Mouse (Mus musculus) spleen, adult 18-20 months (tissue): ENCODE data around the gene Rpl19.

Experiments
- DNase-seq, 2 experiments: peaks; one replicate each; pipeline ENCODE4 v3.0.0; 2022; ENCODE audit warnings: mixed read lengths in 2 of 2

Gene Rpl19

DNA sequence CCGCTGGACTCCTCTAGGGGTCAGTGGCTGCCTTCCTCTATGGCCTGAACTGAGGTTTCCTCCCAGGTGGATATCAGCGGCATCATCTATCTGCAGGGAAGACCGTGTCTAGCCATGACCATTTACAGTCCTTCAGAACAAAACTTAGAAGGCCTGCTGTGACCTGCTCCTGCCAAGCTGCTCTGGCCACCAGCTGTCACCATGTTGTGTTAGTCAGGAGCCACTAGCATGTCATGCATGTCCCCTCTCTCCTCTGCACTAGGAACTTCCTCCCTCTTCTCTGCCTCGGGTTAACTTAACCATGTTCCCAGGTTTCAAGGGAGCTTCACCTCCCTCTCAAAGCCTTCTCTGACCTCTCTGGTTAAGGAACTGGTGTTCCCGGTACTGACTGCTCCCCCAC is 26.8 kb upstream of the Rpl19 start:
- no peak for DNase-seq

DNA sequence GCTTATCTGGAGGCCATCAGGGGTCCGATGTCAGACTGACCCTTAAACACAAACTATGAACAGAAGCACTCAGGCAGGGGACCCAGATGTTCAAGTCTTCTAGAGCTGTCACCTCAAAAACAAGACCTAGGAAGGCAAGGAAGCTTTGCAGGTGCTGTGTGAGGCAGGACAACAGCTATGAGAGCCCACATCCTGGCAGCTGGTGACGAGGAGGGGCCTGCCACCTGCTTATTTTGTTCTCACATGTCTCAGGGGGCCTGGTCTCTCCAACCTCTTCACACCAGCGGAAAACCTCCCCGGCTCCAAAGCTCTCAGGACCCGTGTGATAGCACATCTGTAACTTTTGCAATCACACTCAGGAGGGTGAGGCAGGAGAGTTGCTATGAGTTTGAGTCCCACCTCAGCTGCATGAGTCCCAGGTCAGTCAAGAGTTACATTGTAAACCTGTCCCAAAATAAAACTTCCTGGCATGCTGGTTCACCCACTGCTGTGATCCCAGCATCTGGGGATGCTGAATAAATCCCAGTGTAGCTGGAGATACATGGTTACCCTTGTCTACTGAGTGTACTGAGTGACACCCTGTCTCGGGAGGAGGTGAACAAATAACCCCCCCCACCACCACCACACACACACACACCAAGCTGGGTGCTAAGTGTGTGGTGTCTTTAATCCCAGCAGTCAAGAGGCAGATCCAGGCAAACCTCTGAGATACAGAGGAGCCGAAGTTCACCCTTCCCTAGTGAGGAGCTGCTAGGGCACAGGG is 26.0 kb upstream of the Rpl19 start:
- peak; percentile 62 to 76 for DNase-seq

DNA sequence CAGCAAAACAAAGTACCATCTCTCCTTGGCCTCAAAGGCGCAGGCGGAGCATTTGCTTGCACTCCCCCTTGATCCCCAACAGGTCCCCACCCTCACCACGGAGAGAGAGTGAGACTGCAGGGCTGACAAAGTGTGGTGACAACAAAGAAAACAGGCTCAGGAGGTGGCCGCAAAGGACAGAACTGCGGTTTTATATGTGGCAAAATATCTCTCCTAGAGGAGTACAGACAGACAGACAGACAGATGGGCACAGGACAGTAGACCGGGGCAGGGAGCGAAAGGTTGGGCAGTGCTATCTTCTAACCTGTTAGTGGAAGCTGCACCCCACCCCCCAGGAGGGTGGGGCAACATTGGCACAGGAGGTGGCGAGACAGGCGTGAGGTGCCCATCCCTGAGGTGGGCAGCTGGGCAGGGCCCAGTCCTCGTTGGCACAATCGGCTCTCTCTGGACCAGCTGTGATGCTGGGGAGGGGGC is 25.1 kb upstream of the Rpl19 start:
- peak; percentile 43 to 49 for DNase-seq

DNA sequence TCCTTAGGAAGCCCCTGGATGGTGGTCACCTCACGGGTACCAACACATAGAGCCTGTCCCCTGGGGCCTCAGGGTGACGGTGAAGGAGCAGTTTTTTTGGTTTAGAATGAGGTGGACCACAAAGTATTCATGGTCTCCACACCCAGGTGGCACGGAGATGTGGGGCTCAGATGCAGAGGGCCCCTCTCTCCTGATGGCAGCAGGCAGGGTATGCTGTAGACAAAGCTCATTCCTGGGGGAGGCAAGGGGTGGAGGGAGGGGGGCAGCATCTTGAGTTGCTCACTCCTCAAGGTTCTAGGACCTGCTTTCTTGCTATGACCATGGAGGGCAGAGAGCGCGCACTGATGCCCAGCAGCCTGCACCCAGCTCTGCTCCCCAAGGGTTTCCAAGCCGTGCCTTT is 24.5 kb upstream of the Rpl19 start:
- DNase-seq: no peak

DNA sequence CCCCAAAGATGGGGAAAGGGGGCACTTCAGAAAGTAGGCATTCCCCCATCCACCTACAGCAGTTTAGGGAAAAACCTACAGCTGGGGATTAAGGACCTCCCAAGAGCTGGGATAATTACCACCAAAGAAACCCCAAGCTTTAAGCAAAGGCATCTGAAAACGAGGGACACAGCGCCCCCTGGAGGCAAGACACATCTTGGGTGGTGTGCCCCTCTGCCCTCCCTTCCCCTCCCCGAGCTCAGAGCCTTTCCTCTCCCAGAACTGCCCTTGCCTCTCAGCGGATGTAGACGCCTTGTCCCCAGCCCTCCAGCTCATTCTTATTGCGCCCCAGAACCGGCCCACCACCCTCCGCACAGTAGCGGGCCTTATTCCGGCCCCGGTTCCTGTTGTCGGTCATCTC is 23.9 kb upstream of the Rpl19 start:
- DNase-seq: peak; percentile 77 to 92

DNA sequence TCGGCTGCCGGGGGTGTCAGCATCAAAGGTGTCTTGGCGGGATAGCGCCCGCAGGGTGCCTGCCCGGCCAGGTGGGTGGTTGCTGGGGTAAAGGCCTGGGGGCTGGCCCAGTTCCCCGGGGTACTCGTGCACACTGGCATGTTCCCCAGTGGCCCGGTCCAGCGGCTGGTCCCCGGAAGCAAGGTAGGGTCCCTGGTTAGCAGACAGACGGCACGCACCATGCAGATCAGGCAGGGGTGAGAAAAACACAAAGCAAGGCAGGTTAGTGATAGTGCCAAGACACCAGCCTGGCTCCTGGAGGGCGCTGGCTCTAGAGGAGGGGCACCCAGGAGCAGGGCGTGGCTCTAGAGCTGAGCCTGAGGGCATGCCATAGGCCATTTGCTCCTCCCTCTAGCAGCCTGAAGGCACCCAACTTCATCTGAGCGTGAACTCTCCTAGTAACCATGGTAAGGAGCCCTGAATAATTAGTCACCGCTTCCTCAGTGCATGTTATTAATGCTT is 23.3 kb upstream of the Rpl19 start:
- DNase-seq: peak in 1 of 2 experiments; percentile 39

DNA sequence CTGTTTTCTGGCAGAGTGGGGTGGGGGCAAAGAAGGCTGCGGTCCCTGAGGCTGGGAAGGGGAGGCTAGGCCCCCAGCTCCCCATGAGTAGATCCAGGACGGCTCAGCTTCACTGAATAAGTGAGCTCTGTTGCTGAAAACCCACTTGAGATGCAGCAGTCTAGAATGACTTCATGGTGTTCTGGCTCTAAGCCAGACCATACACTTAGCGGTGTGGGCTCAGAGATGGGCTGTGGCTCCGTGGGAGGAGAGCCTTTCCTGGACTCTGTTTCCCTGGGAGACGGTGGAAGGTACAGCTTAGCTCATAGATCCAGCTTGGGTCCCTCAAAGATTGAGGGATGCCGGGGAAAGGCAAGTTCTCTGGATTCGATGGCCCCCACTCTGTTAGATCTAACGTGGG is 22.3 kb upstream of the Rpl19 start:
- no peak for DNase-seq

DNA sequence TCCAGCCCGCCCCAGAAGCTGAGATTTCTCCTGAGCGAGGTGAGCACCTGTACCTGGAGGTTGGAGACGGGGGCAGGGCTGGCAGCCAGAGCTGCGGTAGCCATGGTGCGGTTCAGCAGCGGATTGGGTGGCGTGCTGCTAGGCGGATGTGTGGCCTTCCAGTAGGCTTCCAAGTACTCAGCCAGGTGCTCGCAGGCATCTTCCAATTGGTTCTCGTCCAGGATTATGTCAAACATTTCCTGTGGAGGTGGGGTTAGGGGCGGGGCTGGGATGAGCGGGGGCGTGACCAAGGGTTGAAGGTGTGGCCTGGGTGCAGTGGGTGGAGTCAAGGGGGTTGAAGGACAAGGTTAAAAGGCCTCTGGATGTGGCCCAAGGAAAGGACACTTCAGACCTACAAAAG is 21.4 kb upstream of the Rpl19 start:
- DNase-seq: no peak

DNA sequence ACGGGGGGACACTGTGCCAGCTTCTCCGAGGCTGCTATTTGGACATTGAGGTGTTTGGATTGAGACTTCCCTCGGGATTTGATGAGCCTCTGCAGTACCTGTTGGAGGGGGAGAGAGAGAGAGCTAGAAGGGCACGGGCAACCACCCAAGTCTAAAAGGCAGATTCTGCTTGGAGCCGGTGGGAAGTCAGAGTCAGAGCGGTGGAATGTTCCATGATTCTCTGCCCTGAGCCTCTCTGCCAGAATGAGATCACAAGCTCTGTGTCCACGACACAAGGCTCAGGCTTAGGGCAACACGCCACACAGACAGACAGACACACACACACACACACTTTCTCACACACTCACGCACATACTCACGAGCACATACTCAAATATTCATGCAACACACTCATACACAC is 20.8 kb upstream of the Rpl19 start:
- no peak for DNase-seq

DNA sequence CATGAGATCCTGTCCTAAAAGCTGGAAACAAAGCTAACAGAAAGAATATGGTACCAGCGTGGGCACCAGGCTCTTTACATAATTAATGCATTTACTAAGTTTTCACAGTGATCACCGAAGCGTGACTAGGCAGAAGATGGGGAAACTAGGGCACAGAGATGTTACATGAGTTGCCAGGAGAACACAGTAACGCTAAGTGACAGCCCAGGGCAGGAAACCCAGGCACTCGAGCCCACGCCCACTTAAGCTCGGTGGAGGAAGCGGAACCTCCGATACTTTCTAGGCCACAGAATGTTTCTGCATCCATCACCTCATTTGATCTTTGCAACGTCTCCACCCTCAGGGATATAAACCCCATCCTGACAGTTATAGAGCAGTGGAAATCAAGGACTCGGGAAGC is 18.4 kb upstream of the Rpl19 start:
- DNase-seq: no peak

DNA sequence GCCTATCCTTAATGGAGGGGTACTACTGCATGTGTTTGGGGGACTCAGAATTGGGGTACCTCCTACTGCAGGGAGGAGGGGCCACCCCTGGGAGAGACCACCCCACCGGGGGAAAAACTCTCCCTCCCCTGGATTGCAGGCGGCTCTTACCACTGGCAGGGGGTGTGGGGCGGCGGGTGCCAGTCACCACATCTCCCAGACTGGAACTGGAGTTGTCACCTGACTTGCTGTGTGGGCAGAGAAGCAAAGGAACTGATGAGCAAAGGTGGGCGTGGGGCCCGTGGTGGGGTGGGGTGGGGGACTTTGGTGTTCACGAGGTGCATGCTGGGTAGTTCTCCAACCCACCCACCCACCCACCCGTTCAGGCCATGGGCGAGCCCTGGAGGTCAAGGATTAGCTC is 14.8 kb upstream of the Rpl19 start:
- DNase-seq: no peak

DNA sequence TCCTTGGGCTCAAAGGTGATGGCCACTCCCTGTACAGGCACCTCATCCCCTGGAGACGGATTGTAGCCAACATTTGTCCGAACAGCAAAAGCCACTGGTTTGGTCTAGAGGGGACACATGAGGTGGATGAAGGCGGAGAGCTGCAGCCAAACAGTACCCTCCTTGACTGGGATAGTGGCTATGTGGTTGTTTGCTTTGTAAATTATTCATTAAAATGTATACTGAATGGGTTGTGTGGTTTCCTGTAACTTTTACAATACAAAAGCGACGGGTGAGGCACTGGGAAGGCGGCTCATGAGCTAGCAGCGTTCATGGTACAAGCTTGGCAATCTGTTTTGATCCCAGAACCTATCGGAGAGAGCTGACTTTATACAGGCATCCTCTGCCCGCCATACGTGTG is 13.7 kb upstream of the Rpl19 start:
- DNase-seq: no peak

DNA sequence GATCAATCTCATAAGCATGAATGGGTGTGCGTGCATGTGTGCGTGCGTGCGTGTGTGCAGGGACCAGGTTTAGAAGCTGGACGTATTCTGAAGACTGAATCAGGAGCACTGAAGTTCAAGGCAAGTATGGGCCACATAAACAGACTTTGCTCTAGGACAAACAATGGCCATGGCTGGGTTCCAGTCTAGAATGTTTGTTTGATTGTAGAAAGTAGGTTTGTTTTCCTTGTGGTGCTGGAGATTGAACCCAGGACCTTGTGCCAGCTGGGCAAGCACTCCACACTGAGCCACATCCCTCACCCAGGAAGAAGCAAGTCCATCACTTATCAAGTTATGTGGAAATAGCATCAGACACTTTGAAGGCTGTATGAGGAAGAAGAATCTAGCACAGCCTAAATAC is 10.3 kb upstream of the Rpl19 start:
- DNase-seq: no peak

DNA sequence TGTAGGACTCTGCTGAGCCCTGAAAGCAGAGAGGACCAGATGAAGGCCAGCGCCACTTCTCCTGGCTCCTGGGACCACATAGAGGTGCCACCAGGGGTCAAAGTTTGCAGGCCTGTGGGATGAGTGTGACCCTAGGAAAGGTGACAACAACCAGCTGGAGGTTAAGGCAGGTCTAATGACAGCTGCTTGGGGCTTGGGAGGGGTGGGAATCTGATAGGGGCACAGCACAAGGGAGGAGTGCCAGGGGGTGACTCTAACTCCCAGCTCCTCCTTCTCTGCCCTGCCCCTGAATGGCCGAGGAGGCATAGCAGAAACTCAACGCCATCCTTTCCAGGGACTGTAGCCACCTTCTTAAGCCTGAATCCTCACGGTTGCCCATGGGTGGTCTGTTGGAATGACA is 9.7 kb upstream of the Rpl19 start:
- no peak for DNase-seq

DNA sequence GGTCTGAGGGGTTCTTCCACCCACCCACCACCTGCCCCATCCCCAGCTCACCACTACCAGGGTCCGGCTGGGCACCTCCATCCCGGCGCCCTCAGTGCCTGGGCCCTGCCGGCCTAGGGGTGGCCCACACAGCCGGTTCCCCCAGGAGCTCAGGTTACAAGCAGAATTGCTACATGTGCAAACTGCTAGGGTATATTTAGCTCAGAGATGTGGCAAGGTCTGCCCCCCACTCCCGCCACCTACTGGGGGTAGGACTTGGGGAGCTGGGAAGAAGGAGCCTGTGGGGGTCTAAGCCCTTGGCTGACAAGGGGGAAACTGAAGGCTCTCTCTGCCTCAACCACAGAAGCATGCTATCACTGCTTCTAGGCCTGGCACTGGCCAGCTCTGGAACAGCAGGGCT is 8.3 kb upstream of the Rpl19 start:
- DNase-seq: no peak

DNA sequence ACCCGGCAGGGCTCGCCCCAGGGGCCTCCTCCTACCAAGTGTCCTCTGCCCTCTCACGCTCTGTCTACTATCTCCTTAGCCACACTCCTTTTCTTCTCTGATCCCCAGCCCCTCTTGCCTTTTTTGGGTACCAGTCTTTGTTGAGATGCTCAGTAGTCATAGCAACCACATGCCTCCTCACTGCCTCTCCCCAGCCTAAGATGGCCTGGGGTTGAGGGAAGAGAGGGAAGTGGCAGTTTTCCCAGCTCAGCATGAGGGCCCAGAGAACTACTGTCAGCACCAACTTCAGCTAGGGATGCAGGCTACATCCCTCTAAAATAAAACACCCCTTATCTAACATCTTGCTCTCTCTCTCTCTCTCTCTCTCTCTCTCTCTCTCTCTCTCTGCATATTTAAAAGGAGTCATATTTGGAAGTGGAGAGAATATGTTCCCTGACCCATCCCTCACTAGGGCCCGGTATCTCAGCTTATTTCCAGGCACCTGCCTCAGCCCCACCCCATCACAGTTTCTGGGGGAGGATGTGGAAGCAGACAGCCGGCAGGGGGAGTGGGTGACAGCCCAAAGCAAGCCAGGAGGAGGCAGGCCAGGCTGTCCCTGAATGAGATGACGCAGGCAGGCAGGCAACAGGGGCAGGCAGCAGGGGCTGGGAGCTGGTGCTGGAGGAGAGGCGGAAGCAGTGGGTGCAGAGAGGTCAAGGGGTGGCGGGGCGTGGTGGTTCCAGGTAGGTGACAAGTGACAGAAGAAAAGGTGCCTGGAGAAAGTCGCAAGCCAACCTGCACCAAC is 7.5 kb upstream of the Rpl19 start:
- DNase-seq: peak in 1 of 2 experiments; percentile 21

DNA sequence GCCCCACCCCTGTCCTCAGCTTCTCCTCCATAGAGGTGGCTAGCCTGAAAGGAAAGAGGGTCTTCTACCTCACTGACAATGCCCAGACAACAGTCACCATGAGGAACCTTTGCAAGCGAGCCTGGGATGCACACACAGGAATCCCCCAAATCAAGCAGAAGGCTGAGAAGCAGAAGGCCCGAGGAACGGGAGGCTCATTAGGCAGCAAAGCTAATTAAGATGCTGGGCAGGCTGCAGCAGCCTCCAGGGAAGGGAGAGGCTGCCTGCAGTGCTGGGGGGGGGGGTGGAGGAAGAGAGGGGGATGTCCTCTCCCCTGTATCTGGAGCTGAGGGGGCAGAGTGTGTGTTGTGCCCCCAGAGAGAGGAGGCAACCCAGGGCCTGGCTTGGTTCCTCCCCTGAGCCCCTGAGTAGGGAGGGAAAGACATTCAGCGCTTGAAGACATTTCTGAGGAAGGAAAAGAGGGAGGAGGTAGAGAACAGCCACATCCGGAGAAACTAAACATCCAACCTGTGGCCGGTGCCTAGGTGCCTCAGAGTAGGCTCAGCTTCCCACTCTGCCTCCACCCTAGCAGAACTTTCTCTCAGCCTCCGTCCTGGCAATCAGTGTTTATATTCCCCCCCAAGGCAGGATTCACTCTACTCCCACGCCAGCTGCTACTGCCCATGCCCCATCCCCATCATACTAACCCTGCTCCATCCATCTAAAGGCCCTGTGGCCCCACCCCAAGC is 6.5 kb upstream of the Rpl19 start:
- DNase-seq: no peak

DNA sequence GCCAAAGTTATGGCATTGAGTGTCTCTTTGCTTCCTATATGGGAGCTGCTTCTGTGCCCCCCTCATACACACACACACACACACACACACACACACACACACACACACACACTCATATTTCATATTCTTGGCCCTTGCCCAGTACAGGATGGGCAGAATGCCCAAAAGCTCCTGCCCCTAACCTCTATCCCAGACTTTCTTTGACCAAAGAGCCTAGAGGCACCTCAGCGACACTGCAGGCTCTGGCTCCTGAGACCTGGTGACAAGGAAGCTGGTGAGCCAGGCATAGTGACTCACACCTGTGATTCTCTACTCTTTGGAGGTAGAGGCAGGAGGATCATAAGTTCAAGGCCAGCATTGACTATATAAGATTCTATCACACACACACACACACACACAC is 5.8 kb upstream of the Rpl19 start:
- no peak for DNase-seq

DNA sequence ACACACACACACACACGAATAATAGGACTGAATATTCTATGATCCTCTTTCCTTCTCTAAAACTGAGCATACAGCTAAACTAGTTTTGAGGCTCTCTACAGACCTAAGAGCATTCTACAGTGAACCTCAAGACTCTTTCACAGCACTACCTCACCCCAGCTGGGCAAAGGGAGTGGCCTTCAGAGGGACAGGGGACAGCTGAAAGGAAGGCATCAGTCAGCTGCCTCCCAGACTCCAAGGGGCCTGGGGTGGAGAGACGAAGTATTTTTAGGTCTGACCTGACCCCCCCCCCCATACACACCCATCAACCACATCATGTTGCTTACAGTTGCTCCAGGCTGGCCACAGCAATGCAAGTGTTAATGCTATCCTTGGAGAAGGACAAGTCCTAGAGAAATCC is 5.4 kb upstream of the Rpl19 start:
- DNase-seq: no peak

DNA sequence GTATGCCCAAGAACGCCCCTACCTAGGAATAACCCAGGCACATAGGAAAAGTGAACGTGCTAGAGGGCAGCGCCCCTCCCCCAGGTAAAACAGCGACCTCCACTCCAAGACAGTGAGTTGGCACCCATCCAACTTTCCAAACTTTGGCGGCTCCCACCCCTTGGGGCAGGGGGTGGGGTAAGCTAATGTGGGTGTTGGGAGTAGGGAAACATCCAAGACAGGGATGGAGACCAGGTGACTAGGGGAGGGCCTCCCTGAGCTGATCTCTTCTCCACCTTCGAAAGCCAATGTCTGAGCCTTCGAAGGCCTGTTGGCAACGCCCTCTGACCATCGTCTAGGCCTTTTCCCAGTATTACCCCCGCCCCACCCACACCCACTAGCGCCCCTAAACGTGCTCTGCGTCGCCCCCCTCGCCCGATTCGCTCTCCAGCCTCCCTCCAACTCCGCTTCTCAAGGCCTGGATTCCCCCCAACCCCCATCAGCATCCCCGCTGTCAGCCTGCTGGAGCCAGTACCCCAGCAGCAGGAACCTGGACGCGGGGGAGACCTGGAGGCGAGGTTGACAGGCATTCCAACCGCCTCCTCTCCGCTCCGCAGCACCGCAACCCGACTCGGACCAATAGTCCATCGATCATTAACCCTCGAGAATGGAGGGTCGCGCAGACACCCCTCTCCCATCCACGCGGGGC is 4.8 kb upstream of the Rpl19 start:
- DNase-seq: no peak

DNA sequence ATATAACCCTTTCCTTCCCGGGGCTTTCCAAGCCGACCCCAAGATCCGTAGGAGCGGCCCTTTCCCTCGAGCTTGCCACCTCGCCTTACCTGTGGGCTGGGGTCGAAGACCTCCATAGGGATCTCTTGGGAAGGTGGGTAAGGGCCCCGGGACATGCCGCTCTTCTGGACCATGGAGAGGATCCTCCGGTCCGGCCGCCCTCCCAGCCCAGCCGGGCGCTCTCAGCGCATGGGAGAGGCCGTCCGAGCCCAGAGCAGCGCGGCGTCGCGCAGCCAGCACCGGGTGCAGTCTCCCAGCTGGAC is 4.3 kb upstream of the Rpl19 start:
- DNase-seq: no peak

DNA sequence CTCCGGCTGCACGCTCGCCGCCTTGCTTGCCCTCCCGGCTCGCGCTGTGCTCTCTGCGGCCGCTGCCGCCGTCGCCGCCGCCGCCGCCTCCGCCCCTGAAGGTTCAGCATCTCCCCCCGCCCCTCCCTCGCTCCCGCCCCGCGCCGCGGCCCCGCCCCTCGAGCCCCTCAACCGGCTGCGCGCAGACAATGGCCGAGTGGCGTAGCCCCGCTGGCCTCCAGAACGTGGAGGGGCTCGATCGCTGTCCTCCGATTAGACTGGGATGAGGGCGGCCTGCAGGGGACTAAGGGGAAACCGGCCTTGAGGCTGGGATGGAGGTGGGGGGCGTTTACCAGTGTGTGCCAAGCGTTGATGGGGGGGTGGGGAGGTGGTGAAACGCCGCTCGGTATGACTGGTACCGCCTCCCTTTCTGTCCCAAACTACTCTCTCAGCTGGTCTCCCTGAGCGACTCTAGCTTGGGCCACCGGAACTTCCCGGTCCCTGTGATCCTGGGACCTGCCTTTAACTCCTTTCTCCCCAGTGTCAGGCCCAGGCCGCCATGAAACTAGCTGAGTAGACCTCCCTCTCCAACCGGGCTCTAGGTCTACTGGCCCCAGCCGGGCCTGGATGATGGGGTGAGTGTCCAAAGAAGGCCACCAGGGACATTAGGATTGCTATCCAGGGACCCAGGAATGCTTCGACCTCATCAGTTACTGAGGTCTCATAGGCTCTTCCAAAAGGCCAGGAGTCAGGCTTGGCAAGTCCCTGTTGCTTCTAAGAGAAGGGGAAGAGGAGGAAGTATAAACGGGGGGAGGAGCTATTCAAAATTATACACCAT is 3.7 kb upstream of the Rpl19 start, which contains the start of gene Cacnb1:
Gene Cacnb1 (minus strand): TSS at position 480 of the 817 bp plus-strand sequence.
- DNase-seq: peak; percentile 45 to 63
